ENCODE assay signal across 8 mouse cellular contexts in the genomic region with DNA sequence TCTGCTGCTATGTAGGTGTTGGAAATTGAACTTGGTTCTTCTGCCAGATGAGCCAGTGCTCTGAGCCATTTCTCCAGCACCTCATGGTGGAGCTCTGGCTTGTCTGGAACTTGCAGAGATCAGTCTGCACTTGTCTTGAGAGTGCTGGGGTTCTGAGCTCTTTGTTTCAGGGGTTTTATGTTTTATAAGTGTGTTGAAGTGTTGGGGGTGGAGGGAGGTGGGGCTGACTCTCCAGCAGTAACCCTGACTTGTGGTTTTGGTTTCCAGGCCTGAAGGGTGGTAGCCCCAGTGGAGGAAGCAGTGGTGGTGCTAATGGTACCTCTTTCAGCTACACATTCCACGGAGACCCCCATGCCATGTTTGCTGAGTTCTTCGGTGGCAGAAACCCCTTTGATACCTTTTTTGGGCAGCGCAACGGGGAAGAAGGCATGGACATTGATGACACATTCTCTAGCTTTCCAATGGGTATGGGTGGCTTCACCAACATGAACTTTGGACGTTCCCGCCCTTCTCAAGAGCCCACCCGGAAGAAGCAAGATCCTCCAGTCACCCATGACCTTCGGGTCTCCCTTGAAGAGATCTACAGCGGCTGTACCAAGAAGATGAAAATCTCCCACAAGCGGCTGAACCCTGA. TPM values are rescaled to one million over a fixed set of nuclear protein-coding genes. Genes with fewer than 3 reads are reported as not detected.
DNase-seq lines count a peak whose midpoint lies in the region; ATAC-seq and TF ChIP-seq lines count a peak whose summit lies in the region.

No protein-coding gene starts in this region.

- TF ChIP-seq POLR2A in heart, adult 2 months (IDR thresholded peaks at IDR 0.05; ENCODE audit: insufficient read depth, low read depth, low read length), result no peak

- no peaks in the 10 kb centered on the region for H3K27me3 ChIP-seq in heart, adult 2 months (ENCODE audit: control insufficient read depth, insufficient read depth, low read length)
- H3K27me3 ChIP-seq in C2C12 (ENCODE audit: control insufficient read depth, insufficient read depth, insufficient read length), result no peaks in the 10 kb centered on the region
- no peaks in the 10 kb centered on the region for H3K27me3 ChIP-seq in forebrain, embryonic 14.5 days (replicated peaks; ENCODE audit: control insufficient read depth, insufficient read depth, low read length)
- H3K27me3 ChIP-seq in liver, embryonic 14.5 days (ENCODE audit: control insufficient read depth, insufficient read depth, low read length), result no peaks in the 10 kb centered on the region

- peak overlapping the region; percentile 82 for H3K4me3 ChIP-seq in heart, adult 2 months
- peak overlapping the region; percentile 94 for H3K4me3 ChIP-seq in C2C12 (ENCODE audit: insufficient read depth, poor library complexity, severe bottlenecking)
- peak overlapping the region; percentile 75 for H3K4me3 ChIP-seq in forebrain, embryonic 14.5 days (ENCODE audit: low read depth, low read length)
- peak overlapping the region; percentile 88 to 99 for H3K4me3 ChIP-seq in liver, embryonic 14.5 days (ENCODE audit: insufficient read depth in 1 of 2, low read depth in 2 of 2, low read length in 2 of 2)

- no peak for ATAC-seq in forebrain, embryonic 14.5 days
- no peak for ATAC-seq in liver, embryonic 14.5 days (ENCODE audit: insufficient read depth)
- ATAC-seq in inflammation-experienced regulatory T-cells, adult 6 months, result no peak

- H3K4me2 ChIP-seq in forebrain, embryonic 14.5 days (ENCODE audit: low read length), result peak overlapping the region; percentile 90
- peak overlapping the region; percentile 92 for H3K4me2 ChIP-seq in liver, embryonic 14.5 days (ENCODE audit: low read depth)

- H3K27ac ChIP-seq in heart, adult 2 months, result peak overlapping the region; percentile 100; the same call in 1 of the 2 replicates
- H3K27ac ChIP-seq in forebrain, embryonic 14.5 days (ENCODE audit: low read depth, low read length), result no peak overlapping the region
- H3K27ac ChIP-seq in liver, embryonic 14.5 days, result no peak overlapping the region

- 86% methylated on average over 10 of the region's 10 CpGs for WGBS in heart, adult 2 months
- WGBS in forebrain, embryonic 14.5 days, result 95% methylated on average over 10 of the region's 10 CpGs
- 64% methylated on average over 10 of the region's 10 CpGs for WGBS in liver, embryonic 14.5 days (ENCODE audit: insufficient replicate concordance)

- no peak for TF ChIP-seq EP300 in heart, adult 2 months (IDR thresholded peaks at IDR 0.05; ENCODE audit: insufficient read depth, low read depth, low read length)
- no peak for TF ChIP-seq EP300 in liver, embryonic 14.5 days (IDR thresholded peaks at IDR 0.05; ENCODE audit: low read depth)

- H3K36me3 ChIP-seq in heart, adult 2 months (ENCODE audit: control insufficient read depth, insufficient read depth, low read length), result peaks cover 2% of the 10 kb centered on the region; the same call in 1 of the 2 replicates
- peaks cover 34% of the 10 kb centered on the region for H3K36me3 ChIP-seq in C2C12 (ENCODE audit: control insufficient read depth, insufficient read depth)
- peaks cover 44% of the 10 kb centered on the region for H3K36me3 ChIP-seq in forebrain, embryonic 14.5 days (ENCODE audit: control insufficient read depth, insufficient read depth, low read length)
- H3K36me3 ChIP-seq in liver, embryonic 14.5 days (replicated peaks; ENCODE audit: control insufficient read depth, insufficient read depth, low read depth), result peaks cover 48% of the 10 kb centered on the region

- H3K79me3 ChIP-seq in C2C12 (ENCODE audit: low read depth), result peaks cover 25% of the 10 kb centered on the region

- peaks cover 6% of the 10 kb centered on the region for H3K4me1 ChIP-seq in heart, adult 2 months (ENCODE audit: control insufficient read depth, insufficient read depth, low read length)
- peaks cover 9% of the 10 kb centered on the region for H3K4me1 ChIP-seq in forebrain, embryonic 14.5 days (ENCODE audit: control insufficient read depth, insufficient read depth, low read length)
- peaks cover 13 to 19% of the 10 kb centered on the region in 2 experiments for H3K4me1 ChIP-seq in liver, embryonic 14.5 days (replicated peaks; ENCODE audit: control insufficient read depth in 2 of 2, insufficient read depth in 2 of 2, low read length in 1 of 2)

- no peak for TF ChIP-seq CTCF in heart, adult 2 months (IDR thresholded peaks at IDR 0.05)
- TF ChIP-seq CTCF in C2C12 (IDR thresholded peaks at IDR 0.05; ENCODE audit: control insufficient read depth, insufficient read depth, insufficient read length), result no peak
- TF ChIP-seq CTCF in liver, embryonic 14.5 days (IDR thresholded peaks at IDR 0.05; ENCODE audit: low read depth), result no peak

- H3K79me2 ChIP-seq in heart, adult 2 months (replicated peaks; ENCODE audit: control insufficient read depth, insufficient read depth, low read length), result peaks cover 2% of the 10 kb centered on the region
- peaks cover 46% of the 10 kb centered on the region for H3K79me2 ChIP-seq in C2C12 (ENCODE audit: control insufficient read depth, insufficient read depth)

- peak overlapping the region; percentile 42 for H3ac ChIP-seq in C2C12 (ENCODE audit: control insufficient read depth, insufficient read length, low read depth)

- H3K9ac ChIP-seq in heart, adult 2 months (ENCODE audit: low read depth, low read length), result peak overlapping the region; percentile 89
- peak overlapping the region; percentile 84 for H3K9ac ChIP-seq in forebrain, embryonic 14.5 days (ENCODE audit: low read length)
- peak overlapping the region; percentile 92 for H3K9ac ChIP-seq in liver, embryonic 14.5 days (replicated peaks)

- no peak for DNase-seq in heart, adult 2 months
- DNase-seq in heart, postnatal 4 days, result no peak
- no peak for DNase-seq in forebrain, embryonic 14.5 days (ENCODE audit: low spot score)
- no peak for DNase-seq in liver, embryonic 14.5 days (ENCODE audit: low read depth in 3 of 3, low spot score in 3 of 3)
- DNase-seq in left cerebral cortex, adult 8-10 months (ENCODE audit: low spot score in 2 of 2), result no peak
- DNase-seq in urinary bladder, postnatal 25 days (ENCODE audit: low spot score), result no peak

- intact Hi-C loops in heart, adult 2 months (cut with DNase I), result loop anchor here (5.0 to 10.0 kb wide), 2 partner anchors 42 to 165 kb away; a partner anchor contains a TSS

- H3K9me3 ChIP-seq in forebrain, embryonic 14.5 days (replicated peaks; ENCODE audit: control insufficient read depth, low read length), result no peaks in the 10 kb centered on the region
- no peaks in the 10 kb centered on the region for H3K9me3 ChIP-seq in liver, embryonic 14.5 days (ENCODE audit: control insufficient read depth, low read length)

RNA-seq across cellular contexts. Expression of a gene that starts 1.7 kb away (rescaled TPM):
- 10 to 100 TPM; 11.3 to 16.8 TPM for total RNA-seq in heart, adult 2 months (2021)
- polyA plus RNA-seq in heart, adult 2 months (2012; rRNA removed), result 13.4 and 17.4 TPM in 2 replicates
- total RNA-seq in heart, postnatal 4 days (2021), result 10 to 100 TPM; 21.3 to 22.8 TPM
- 41.0 TPM for polyA plus RNA-seq in C2C12 (2012; fragmentation: generic; extraction: Trizol)
- 30.1 and 43.0 TPM in 2 replicates for polyA plus RNA-seq in forebrain, embryonic 14.5 days (2014; fragmentation: Nextera tagmentation; extraction: Ambion mirVana)
- 26.1 and 32.7 TPM in 2 replicates for polyA plus RNA-seq in liver, embryonic 14.5 days (2012; rRNA removed)
- polyA plus RNA-seq in liver, embryonic 14.5 days (2014; fragmentation: Nextera tagmentation; extraction: Ambion mirVana), result 37.6 and 37.8 TPM in 2 replicates
- total RNA-seq in left cerebral cortex, adult 8-10 months (2022), result 10 to 100 TPM; 44.9 to 46.9 (median 45.6) TPM
- polyA plus RNA-seq in inflammation-experienced regulatory T-cells, adult 6 months (2017; shearing (Covaris generic)), result 10 to 100 TPM; 36.3 to 53.7 (median 41.0) TPM

RNA-seq across cellular contexts. Expression of a gene that starts 1.9 kb away (rescaled TPM):
- total RNA-seq in heart, adult 2 months (2021), result 100 to 1,000 TPM; 445 to 505 TPM
- 772 and 935 TPM in 2 replicates for polyA plus RNA-seq in heart, adult 2 months (2012; rRNA removed)
- 100 to 1,000 TPM; 162 to 169 TPM for total RNA-seq in heart, postnatal 4 days (2021)
- 193 TPM for polyA plus RNA-seq in C2C12 (2012; fragmentation: generic; extraction: Trizol)
- polyA plus RNA-seq in forebrain, embryonic 14.5 days (2014; fragmentation: Nextera tagmentation; extraction: Ambion mirVana), result 806 and 815 TPM in 2 replicates
- polyA plus RNA-seq in liver, embryonic 14.5 days (2012; rRNA removed), result 176 and 217 TPM in 2 replicates
- polyA plus RNA-seq in liver, embryonic 14.5 days (2014; fragmentation: Nextera tagmentation; extraction: Ambion mirVana), result 294 and 325 TPM in 2 replicates
- 100 to 1,000 TPM; 638 to 678 (median 672) TPM for total RNA-seq in left cerebral cortex, adult 8-10 months (2022)
- 100 to 1,000 TPM; 341 to 488 (median 426) TPM for polyA plus RNA-seq in inflammation-experienced regulatory T-cells, adult 6 months (2017; shearing (Covaris generic))

RNA-seq across cellular contexts. Expression of a gene that starts 42.8 kb away (rescaled TPM):
- total RNA-seq in heart, adult 2 months (2021), result 10 to 100 TPM; 23.8 to 25.6 TPM
- 22.3 and 27.7 TPM in 2 replicates for polyA plus RNA-seq in heart, adult 2 months (2012; rRNA removed)
- 10 to 100 TPM; 61.9 to 64.2 TPM for total RNA-seq in heart, postnatal 4 days (2021)
- 81.8 TPM for polyA plus RNA-seq in C2C12 (2012; fragmentation: generic; extraction: Trizol)
- polyA plus RNA-seq in forebrain, embryonic 14.5 days (2014; fragmentation: Nextera tagmentation; extraction: Ambion mirVana), result 108 and 122 TPM in 2 replicates
- 22.5 and 27.2 TPM in 2 replicates for polyA plus RNA-seq in liver, embryonic 14.5 days (2012; rRNA removed)
- 32.5 and 34.7 TPM in 2 replicates for polyA plus RNA-seq in liver, embryonic 14.5 days (2014; fragmentation: Nextera tagmentation; extraction: Ambion mirVana)
- total RNA-seq in left cerebral cortex, adult 8-10 months (2022), result 10 to 100 TPM; 72.9 to 74.5 (median 74.3) TPM
- 10 to 100 TPM; 14.4 to 18.1 (median 14.7) TPM for polyA plus RNA-seq in inflammation-experienced regulatory T-cells, adult 6 months (2017; shearing (Covaris generic))

RNA-seq across cellular contexts. Expression of a gene that starts 43.2 kb away (rescaled TPM):
- total RNA-seq in heart, adult 2 months (2021), result 100 to 1,000 TPM; 620 to 733 TPM
- polyA plus RNA-seq in heart, adult 2 months (2012; rRNA removed), result 1,081 and 1,159 TPM in 2 replicates
- 100 to 1,000 TPM; 517 to 525 TPM for total RNA-seq in heart, postnatal 4 days (2021)
- 302 TPM for polyA plus RNA-seq in C2C12 (2012; fragmentation: generic; extraction: Trizol)
- 370 and 449 TPM in 2 replicates for polyA plus RNA-seq in forebrain, embryonic 14.5 days (2014; fragmentation: Nextera tagmentation; extraction: Ambion mirVana)
- 160 and 197 TPM in 2 replicates for polyA plus RNA-seq in liver, embryonic 14.5 days (2012; rRNA removed)
- polyA plus RNA-seq in liver, embryonic 14.5 days (2014; fragmentation: Nextera tagmentation; extraction: Ambion mirVana), result 283 and 290 TPM in 2 replicates
- total RNA-seq in left cerebral cortex, adult 8-10 months (2022), result 100 to 1,000 TPM; 115 to 152 (median 134) TPM
- polyA plus RNA-seq in inflammation-experienced regulatory T-cells, adult 6 months (2017; shearing (Covaris generic)), result 100 to 1,000 TPM; 284 to 389 (median 291) TPM

RNA-seq across cellular contexts. Expression of a gene that starts 56.8 kb away (rescaled TPM):
- total RNA-seq in heart, adult 2 months (2021), result under 1 TPM; 0.37 to 0.39 TPM
- polyA plus RNA-seq in heart, adult 2 months (2012; rRNA removed), result 0.41 and 0.79 TPM in 2 replicates
- total RNA-seq in heart, postnatal 4 days (2021), result 1 to 10 TPM in 1 of 2 experiments, under 1 TPM in 1; 0.33 to 1.1 TPM
- polyA plus RNA-seq in C2C12 (2012; fragmentation: generic; extraction: Trizol), result 0.56 TPM
- polyA plus RNA-seq in forebrain, embryonic 14.5 days (2014; fragmentation: Nextera tagmentation; extraction: Ambion mirVana), result 0.27 and 0.63 TPM in 2 replicates
- polyA plus RNA-seq in liver, embryonic 14.5 days (2012; rRNA removed), result 0.09 and 0.19 TPM in 2 replicates
- polyA plus RNA-seq in liver, embryonic 14.5 days (2014; fragmentation: Nextera tagmentation; extraction: Ambion mirVana), result 0.18 and 0.47 TPM in 2 replicates
- total RNA-seq in left cerebral cortex, adult 8-10 months (2022), result 1 to 10 TPM in 3 of 4 experiments, under 1 TPM in 1; 0.83 to 1.5 (median 1.3) TPM
- 1 to 10 TPM in 2 of 3 experiments, under 1 TPM in 1; 0.60 to 1.2 (median 1.1) TPM for polyA plus RNA-seq in inflammation-experienced regulatory T-cells, adult 6 months (2017; shearing (Covaris generic))
